Mouse (Mus musculus) liver, postnatal 0 days (tissue): Measurements from ENCODE around the gene Fgfr3. TPM values are rescaled to one million over a fixed set of nuclear protein-coding genes. Genes with fewer than 3 reads are reported as not detected.
A peak's percentile ranks its signal among the peaks of the same experiment; 100 is the strongest.

Source experiments
- ATAC-seq: fragments of 200-750 bp; cut with Nextera tagmentation; 2 replicates; pipeline ENCODE4 v1.8.0; 2017; ENCODE audit warnings: mild to moderate bottlenecking, moderate library complexity
- DNase-seq: peaks from one replicate; pipeline ENCODE4 v3.0.0-alpha.2; 2016
- H3K27ac ChIP-seq: fragments of 300-500 bp; sonication (generic); 2 replicates; pipeline ENCODE4 v1.5.1; 2014; ENCODE audit warnings: antibody characterized with exemption, moderate library complexity, mild to moderate bottlenecking, low read depth
- H3K27me3 ChIP-seq: fragments of 300-500 bp; sonication (generic); 2 replicates; pipeline ENCODE4 v1.6.1; 2014; ENCODE audit warnings: low read length, control low read depth, mixed read lengths; ENCODE audit not compliant: insufficient read depth
- H3K36me3 ChIP-seq: fragments of 300-500 bp; sonication (generic); replicated peaks from 2 replicates; pipeline ENCODE4 v1.6.1; 2014; ENCODE audit warnings: mild to moderate bottlenecking, control low read depth, low read length, moderate library complexity, mixed read lengths; ENCODE audit not compliant: insufficient read depth
- H3K4me1 ChIP-seq: fragments of 300-500 bp; sonication (generic); 2 replicates; pipeline ENCODE4 v1.6.1; 2014; ENCODE audit warnings: antibody characterized with exemption, mild to moderate bottlenecking, control low read depth; ENCODE audit not compliant: insufficient read depth
- H3K4me2 ChIP-seq: fragments of 300-500 bp; sonication (generic); 2 replicates; pipeline ENCODE4 v1.6.1; 2014; ENCODE audit warnings: low read depth, mild to moderate bottlenecking, low read length, moderate library complexity, mixed read lengths
- H3K4me3 ChIP-seq: fragments of 300-500 bp; sonication (generic); 2 replicates; pipeline ENCODE4 v1.5.1; 2014; ENCODE audit warnings: low read depth, low read length
- H3K9ac ChIP-seq: fragments of 300-500 bp; sonication (generic); replicated peaks from 2 replicates; pipeline ENCODE4 v1.6.1; 2014; ENCODE audit warnings: mild to moderate bottlenecking, moderate library complexity
- H3K9me3 ChIP-seq: fragments of 300-500 bp; sonication (generic); 2 replicates; pipeline ENCODE4 v1.6.1; 2016; ENCODE audit warnings: mild to moderate bottlenecking, control low read depth, low read length, mixed read lengths
- CTCF ChIP-seq: sonication (generic); IDR thresholded peaks from 2 replicates; pipeline ENCODE4 v1.5.1; 2016; ENCODE audit warnings: antibody characterized with exemption, low read depth
- EP300 ChIP-seq: IDR thresholded peaks from 2 replicates; pipeline ENCODE4 v1.6.1; 2016; ENCODE audit warnings: antibody characterized with exemption, low read depth, mild to moderate bottlenecking
- WGBS: fragments of 180-500 bp; shearing (Covaris S2); extraction: QIAGEN DNeasy Blood & Tissue Kit; methylation state at CpG from one replicate; pipeline ENCODE4 v1.1.7; 2014; ENCODE audit not compliant: insufficient replicate concordance; 5-methylcytosine and 5-hydroxymethylcytosine counted together
- polyA plus RNA-seq: library from polyadenylated mRNA; unstranded; fragments of >200 nt; fragmentation: Nextera tagmentation; extraction: Ambion mirVana; gene quantifications from 2 replicates; pipeline ENCODE4 v1.2.1, GENCODE M21; 2015

Gene Fgfr3
- polyA plus RNA-seq, 1 experiment from 2014 or later, result 1.3 TPM

DNA sequence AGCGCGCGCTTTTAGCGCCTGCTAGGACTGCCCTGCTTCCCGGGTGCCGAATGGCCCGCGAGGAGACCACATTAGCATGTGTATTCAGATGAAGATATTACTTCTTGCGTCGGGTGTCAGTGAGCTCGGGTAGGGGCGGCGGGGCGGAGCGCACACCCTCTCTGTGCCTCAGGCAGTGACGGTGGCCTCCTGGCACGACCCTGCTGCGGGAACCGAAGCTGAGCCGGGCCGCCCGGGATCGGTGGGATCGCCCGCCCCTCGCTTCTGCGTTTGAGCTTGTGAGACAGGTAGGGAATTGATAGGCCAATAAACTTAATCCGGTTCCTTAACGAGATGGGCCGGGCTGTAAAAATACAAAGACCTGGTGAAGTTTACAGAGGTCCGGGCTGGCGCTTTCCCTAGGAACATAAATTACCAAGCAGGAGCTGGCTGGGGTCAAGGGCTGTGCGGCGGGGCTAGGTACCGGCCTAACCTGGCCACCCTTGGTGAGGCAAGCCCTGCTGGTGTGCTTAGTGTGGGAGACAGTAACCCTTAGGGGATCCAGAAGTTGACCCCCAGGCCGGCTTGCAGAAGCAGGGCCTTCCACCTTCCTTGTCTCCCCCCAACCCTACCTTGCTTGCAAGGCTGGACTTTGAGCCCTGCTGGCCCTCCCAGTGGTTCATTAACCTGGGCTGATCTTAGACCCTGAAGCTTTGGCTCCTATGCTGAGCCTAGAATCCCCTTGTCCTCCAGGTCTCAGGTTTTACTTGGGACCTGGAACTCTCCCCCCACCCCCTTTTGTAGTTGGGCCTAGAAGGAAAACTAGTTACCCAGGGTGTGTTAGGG, 2.4 kb downstream of the Fgfr3 start:
- WGBS, result 21% methylated on average over 36 of the region's 36 CpGs
- no peak for DNase-seq
- H3K27me3 ChIP-seq, result peaks cover 34% of the 10 kb centered on the region
- peak overlapping the region; percentile 88 for H3K4me2 ChIP-seq
- no peak for TF ChIP-seq EP300
- TF ChIP-seq CTCF, result no peak
- no peaks in the 10 kb centered on the region for H3K9me3 ChIP-seq
- no peak overlapping the region for H3K27ac ChIP-seq
- peaks cover 16% of the 10 kb centered on the region for H3K4me1 ChIP-seq
- ATAC-seq, result no peak
- peak overlapping the region; percentile 49 for H3K4me3 ChIP-seq
- H3K9ac ChIP-seq, result 0 out of 2 replicates have a peak overlapping the region, but pooled peaks have one; percentile 2
- no peaks in the 10 kb centered on the region for H3K36me3 ChIP-seq

DNA sequence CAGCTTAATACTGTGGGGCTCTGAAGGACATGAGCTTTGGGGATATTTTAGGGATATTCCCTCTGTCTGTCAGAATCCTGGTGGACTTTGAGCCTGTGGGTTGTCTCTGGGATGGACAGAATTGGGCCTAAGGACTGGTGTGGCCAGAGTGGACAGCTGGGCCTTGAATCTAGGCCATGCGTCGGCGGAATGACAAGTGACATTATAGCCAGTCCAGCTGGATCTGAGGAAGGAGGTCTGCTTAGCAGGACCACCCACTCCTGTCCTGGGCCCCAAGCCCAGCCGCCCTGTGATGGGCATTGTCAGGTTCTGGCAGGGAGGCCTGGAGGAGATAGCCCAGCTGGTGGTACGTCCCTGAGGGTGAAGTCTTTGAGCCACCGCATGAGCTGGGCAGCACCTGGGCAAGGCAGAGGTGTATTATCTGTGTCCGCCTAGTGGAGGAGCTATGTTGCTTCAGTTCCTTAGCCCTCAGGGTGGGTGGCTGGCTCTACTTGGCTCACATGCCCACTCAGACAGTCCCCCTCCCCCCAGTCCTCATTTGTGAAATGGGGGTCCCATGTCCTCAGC, 4.7 kb downstream of the Fgfr3 start:
- Histone ChIP-seq H3K4me2 (no peak overlapping the region), H3K4me3 (no peak overlapping the region), H3K9ac (no peak overlapping the region), H3K4me1 (peaks cover 16% of the 10 kb centered on the region), H3K27ac (no peak overlapping the region), H3K9me3 (no peaks in the 10 kb centered on the region), H3K27me3 (peaks cover 34% of the 10 kb centered on the region), H3K36me3 (no peaks in the 10 kb centered on the region)
- TF ChIP-seq CTCF (no peak), EP300 (no peak)
- WGBS, result 78% methylated on average over 7 of the region's 7 CpGs
- ATAC-seq (no peak), DNase-seq (no peak)

GRCm38 (mm10) chr5:33726891-33727290, 5.4 kb downstream of the Fgfr3 start:
- peaks cover 16% of the 10 kb centered on the region for H3K4me1 ChIP-seq
- no peaks in the 10 kb centered on the region for H3K9me3 ChIP-seq
- 61% methylated on average over 1 of the region's 1 CpGs for WGBS
- peaks cover 29% of the 10 kb centered on the region for H3K27me3 ChIP-seq
- no peak overlapping the region for H3K4me3 ChIP-seq
- TF ChIP-seq CTCF, result no peak
- no peak for TF ChIP-seq EP300
- ATAC-seq (no peak), DNase-seq (no peak)
- no peak overlapping the region for H3K4me2 ChIP-seq
- no peak overlapping the region for H3K27ac ChIP-seq
- no peaks in the 10 kb centered on the region for H3K36me3 ChIP-seq
- no peak overlapping the region for H3K9ac ChIP-seq

GRCm38 (mm10) chr5:33728841-33729240, 7.4 kb downstream of the Fgfr3 start:
- Histone ChIP-seq H3K27me3 (peaks cover 10% of the 10 kb centered on the region), H3K27ac (no peak overlapping the region), H3K9ac (no peak overlapping the region), H3K36me3 (no peaks in the 10 kb centered on the region; the same call in 1 of the 2 replicates), H3K4me1 (peaks cover 10% of the 10 kb centered on the region), H3K4me3 (no peak overlapping the region), H3K9me3 (no peaks in the 10 kb centered on the region), H3K4me2 (no peak overlapping the region)
- TF ChIP-seq EP300 (no peak), CTCF (no peak)
- ATAC-seq, result no peak
- 76% methylated on average over 7 of the region's 7 CpGs for WGBS
- DNase-seq, result no peak

- 76% methylated on average over 5 of the region's 5 CpGs for WGBS
- ATAC-seq, result no peak
These were observed 9.0 kb downstream of the Fgfr3 start for GRCm38 (mm10) chr5:33730516-33730915.

GRCm38 (mm10) chr5:33731051-33731450, 9.6 kb downstream of the Fgfr3 start:
- no peak for TF ChIP-seq CTCF
- no peak for TF ChIP-seq EP300
- no peak overlapping the region for H3K27ac ChIP-seq
- no peak overlapping the region for H3K4me2 ChIP-seq
- 75% methylated on average over 21 of the region's 21 CpGs for WGBS
- H3K27me3 ChIP-seq, result no peaks in the 10 kb centered on the region
- 0 out of 2 replicates have a peak, but pooled peaks cover 2% of the 10 kb centered on the region for H3K4me1 ChIP-seq
- no peaks in the 10 kb centered on the region for H3K9me3 ChIP-seq
- H3K9ac ChIP-seq, result no peak overlapping the region
- no peak for ATAC-seq
- no peaks in the 10 kb centered on the region; the same call in 1 of the 2 replicates for H3K36me3 ChIP-seq
- H3K4me3 ChIP-seq, result no peak overlapping the region
- DNase-seq, result no peak

More at GRCm38 (mm10) chr5:33730516-33730915, 9.0 kb downstream of the Fgfr3 start:
- Histone ChIP-seq H3K9me3 (no peaks in the 10 kb centered on the region), H3K27me3 (no peaks in the 10 kb centered on the region; the same call in 1 of the 2 replicates), H3K36me3 (no peaks in the 10 kb centered on the region; the same call in 1 of the 2 replicates), H3K27ac (no peak overlapping the region), H3K9ac (no peak overlapping the region), H3K4me3 (no peak overlapping the region), H3K4me2 (no peak overlapping the region), H3K4me1 (peaks cover 5% of the 10 kb centered on the region; the same call in 1 of the 2 replicates)
- TF ChIP-seq CTCF (no peak), EP300 (no peak)
- DNase-seq, result no peak
